Mouse (Mus musculus): ENCODE measurements around the gene Prr12.

DNA sequence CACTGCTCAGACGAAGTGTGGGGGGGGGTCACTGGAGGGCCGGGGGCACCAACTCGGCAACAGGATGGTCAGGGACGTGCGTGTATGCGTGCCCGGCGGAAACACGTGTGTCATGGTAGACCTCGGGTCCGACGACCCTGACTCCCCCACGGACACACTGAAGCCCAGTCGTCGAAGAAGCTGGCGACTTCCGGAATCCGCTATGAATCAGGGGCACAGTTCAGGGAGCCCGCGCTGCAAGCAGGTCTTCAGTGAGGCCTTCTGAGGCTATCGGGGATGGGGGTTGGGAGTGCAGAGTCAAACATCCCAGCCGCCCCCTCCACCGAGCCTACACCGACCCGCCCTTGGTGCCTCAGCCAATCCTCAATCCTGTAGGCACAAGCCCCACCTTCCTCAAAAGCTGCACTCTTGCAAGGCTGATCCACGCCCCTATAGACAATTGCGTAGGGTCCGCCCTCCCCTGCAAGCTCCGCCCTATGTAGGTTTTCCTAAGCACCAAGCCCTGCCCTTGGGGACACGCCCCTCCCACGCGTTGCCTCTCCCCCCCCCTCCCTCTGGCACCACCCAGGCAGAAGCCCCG, 1.3 kb upstream of the Prr12 start:
- TF ChIP-seq CTCF (IDR thresholded peaks at IDR 0.05; ENCODE audit: low read depth): no peak
- TF ChIP-seq EP300 (IDR thresholded peaks at IDR 0.05; ENCODE audit: low read depth): 0 out of 2 replicates have a peak, but pooled peaks have one; percentile 49

Measured in heart, postnatal 0 days (tissue).